Mouse (Mus musculus) heart, embryonic 16.5 days (tissue): ENCODE measurements at regions not wholly inside any gene's neighbourhood (a gene's known extent, or its start where the extent isn't known, plus 50 kb on each side); places are given as distances from the start of the nearest gene placed in this dataset.

Experiments
- ATAC-seq: fragments of 200-750 bp; cut with Nextera tagmentation; replicated peaks from 2 replicates; pipeline ENCODE4 v1.8.0; 2017; ENCODE audit warnings: moderate number of reproducible peaks; ENCODE audit not compliant: insufficient read depth, low FRiP score; ENCODE audit errors: extremely low read depth
- H3K27ac ChIP-seq: fragments of 300-500 bp; sonication (generic); 2 replicates; pipeline ENCODE4 v1.5.1; 2014; ENCODE audit warnings: mild to moderate bottlenecking, low read length, control low read depth, moderate library complexity
- H3K27me3 ChIP-seq: fragments of 300-500 bp; sonication (generic); 2 replicates; pipeline ENCODE4 v1.6.1; 2014; ENCODE audit warnings: low read length, mixed read lengths; ENCODE audit not compliant: control insufficient read depth, insufficient read depth
- H3K36me3 ChIP-seq: fragments of 300-500 bp; sonication (generic); 2 replicates; pipeline ENCODE4 v1.6.1; 2014; ENCODE audit not compliant: control insufficient read depth, insufficient read depth
- H3K4me1 ChIP-seq: fragments of 300-500 bp; sonication (generic); 2 replicates; pipeline ENCODE4 v1.6.1; 2014; ENCODE audit warnings: low read length, mixed read lengths; ENCODE audit not compliant: control insufficient read depth, insufficient read depth
- H3K4me2 ChIP-seq: fragments of 300-500 bp; sonication (generic); 2 replicates; pipeline ENCODE4 v1.6.1; 2014; ENCODE audit warnings: low read depth, mild to moderate bottlenecking, control low read depth, low read length
- H3K4me3 ChIP-seq: fragments of 300-500 bp; sonication (generic); 2 replicates; pipeline ENCODE4 v1.5.1; 2014; ENCODE audit warnings: mild to moderate bottlenecking, control low read depth, low read length
- H3K9ac ChIP-seq: fragments of 300-500 bp; sonication (generic); 2 replicates; pipeline ENCODE4 v1.6.1; 2014; ENCODE audit warnings: low read length, control low read depth
- H3K9me3 ChIP-seq: fragments of 300-500 bp; sonication (generic); replicated peaks from 2 replicates; pipeline ENCODE4 v1.6.1; 2016; ENCODE audit warnings: low read length; ENCODE audit not compliant: control insufficient read depth
- WGBS: fragments of 180-500 bp; shearing (Covaris S2); extraction: QIAGEN DNeasy Blood & Tissue Kit; methylation state at CpG from one replicate; pipeline ENCODE4 v1.1.7; 2014; 5-methylcytosine and 5-hydroxymethylcytosine counted together

DNA sequence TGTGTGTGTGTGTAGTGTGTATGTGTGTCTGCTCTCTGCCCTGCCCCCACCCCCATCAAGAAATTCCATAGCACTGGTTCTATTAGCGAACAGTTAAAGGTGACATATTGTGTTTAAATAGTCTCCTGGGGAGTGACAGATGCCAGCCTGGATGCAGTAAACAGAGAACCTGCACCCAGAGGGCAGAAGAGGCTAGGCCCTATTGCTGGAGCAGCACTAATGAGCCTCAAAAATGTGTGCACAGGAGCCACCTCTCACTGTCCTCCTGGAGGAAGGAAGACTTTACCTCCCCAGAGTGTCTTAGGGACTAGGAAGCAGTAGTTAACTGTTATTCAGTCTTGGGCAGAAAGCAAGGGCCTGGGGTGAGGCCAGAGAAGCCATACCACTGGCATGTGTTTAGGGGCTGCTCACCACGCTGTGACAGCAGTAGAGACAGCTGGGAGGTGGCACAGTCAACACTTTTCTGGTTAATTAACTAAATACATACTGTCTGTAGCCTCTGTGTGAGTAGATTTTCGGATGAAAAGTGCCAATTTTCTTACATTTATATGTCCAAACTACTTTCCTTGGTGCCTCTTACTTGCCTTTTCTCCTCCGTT lies 155.5 kb upstream of the Vstm2b start:
- H3K9ac ChIP-seq, result no peak overlapping the region
- H3K27me3 ChIP-seq, result no peaks in the 10 kb centered on the region
- H3K4me3 ChIP-seq, result no peak overlapping the region
- ATAC-seq, result no peak
- H3K4me1 ChIP-seq, result no peaks in the 10 kb centered on the region
- no peaks in the 10 kb centered on the region for H3K36me3 ChIP-seq
- WGBS, result 45% methylated on average over 4 of the region's 4 CpGs
- H3K27ac ChIP-seq, result no peak overlapping the region
- no peak overlapping the region for H3K4me2 ChIP-seq
- no peaks in the 10 kb centered on the region for H3K9me3 ChIP-seq

DNA sequence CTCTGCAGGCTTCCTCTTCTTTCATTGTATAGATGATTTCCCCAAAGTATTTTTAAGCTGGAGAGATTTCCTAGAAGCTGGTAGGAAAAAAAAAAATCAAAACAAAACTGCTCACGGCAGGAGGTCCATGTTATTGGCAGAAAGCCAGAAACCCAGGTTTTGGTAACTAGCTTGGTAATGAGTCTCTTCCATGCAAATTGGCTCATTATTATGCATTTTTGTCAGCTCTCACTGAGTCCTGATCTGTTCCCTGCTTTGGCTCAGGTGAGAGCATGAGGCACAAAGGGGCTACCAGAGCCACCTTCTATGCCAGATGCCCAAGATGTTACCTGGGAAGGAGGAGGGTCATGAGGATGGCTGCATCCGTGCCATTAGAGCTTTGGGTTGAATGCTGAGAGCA lies 146.3 kb upstream of the Vstm2b start:
- no peak overlapping the region for H3K9ac ChIP-seq
- ATAC-seq, result no peak
- no peaks in the 10 kb centered on the region for H3K27me3 ChIP-seq
- H3K4me3 ChIP-seq, result no peak overlapping the region
- no peaks in the 10 kb centered on the region for H3K36me3 ChIP-seq
- WGBS, result 33% methylated on average over 2 of the region's 2 CpGs
- no peak overlapping the region for H3K27ac ChIP-seq
- H3K4me2 ChIP-seq, result no peak overlapping the region
- H3K4me1 ChIP-seq, result no peaks in the 10 kb centered on the region
- H3K9me3 ChIP-seq, result no peaks in the 10 kb centered on the region

GRCm38 (mm10) chr7:40752195-40752594 lies 145.9 kb upstream of the Vstm2b start:
- ATAC-seq, result no peak
- no peaks in the 10 kb centered on the region for H3K27me3 ChIP-seq
- H3K4me1 ChIP-seq, result no peaks in the 10 kb centered on the region
- no peak overlapping the region for H3K27ac ChIP-seq
- no peak overlapping the region for H3K4me2 ChIP-seq
- H3K36me3 ChIP-seq, result no peaks in the 10 kb centered on the region
- 46% methylated on average over 3 of the region's 3 CpGs for WGBS
- H3K4me3 ChIP-seq, result no peak overlapping the region
- no peaks in the 10 kb centered on the region for H3K9me3 ChIP-seq
- H3K9ac ChIP-seq, result no peak overlapping the region

- Histone ChIP-seq H3K4me1 (no peaks in the 10 kb centered on the region), H3K27me3 (no peaks in the 10 kb centered on the region), H3K36me3 (no peaks in the 10 kb centered on the region), H3K27ac (no peak overlapping the region), H3K9ac (no peak overlapping the region), H3K4me3 (no peak overlapping the region), H3K4me2 (no peak overlapping the region), H3K9me3 (no peaks in the 10 kb centered on the region)
- ATAC-seq, result no peak
- WGBS, result 40% methylated on average over 1 of the region's 1 CpGs
Measured at GRCm38 (mm10) chr7:40753490-40753889, 144.6 kb upstream of the Vstm2b start.

GRCm38 (mm10) chr7:40762520-40762919 lies 135.6 kb upstream of the Vstm2b start:
- no peak overlapping the region for H3K27ac ChIP-seq
- ATAC-seq, result no peak
- no peaks in the 10 kb centered on the region for H3K36me3 ChIP-seq
- H3K4me2 ChIP-seq, result no peak overlapping the region
- no peaks in the 10 kb centered on the region for H3K27me3 ChIP-seq
- no peak overlapping the region for H3K4me3 ChIP-seq
- no peaks in the 10 kb centered on the region for H3K9me3 ChIP-seq
- WGBS, result 3% methylated on average over 5 of the region's 5 CpGs
- no peak overlapping the region for H3K9ac ChIP-seq
- no peaks in the 10 kb centered on the region for H3K4me1 ChIP-seq

DNA sequence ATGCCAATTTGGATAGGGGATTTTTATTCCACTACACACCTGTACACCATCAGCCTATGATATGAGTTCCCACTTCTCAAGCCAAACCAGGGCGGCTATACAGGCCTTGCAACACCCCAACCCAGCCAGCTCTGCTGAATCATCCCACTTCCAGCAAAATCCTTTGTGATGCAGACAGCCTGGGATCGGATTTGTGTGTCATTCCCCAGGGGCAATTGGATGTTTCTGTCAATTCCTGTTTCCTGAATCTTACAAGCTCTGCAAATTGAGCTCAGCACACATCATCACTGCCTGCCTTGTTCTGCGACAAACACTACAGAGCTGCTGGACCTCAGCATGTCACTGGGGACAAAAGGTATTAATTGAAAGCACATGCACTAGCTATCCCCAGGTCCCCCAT lies 132.0 kb upstream of the Vstm2b start:
- Histone ChIP-seq H3K27ac (no peak overlapping the region), H3K9ac (no peak overlapping the region), H3K27me3 (no peaks in the 10 kb centered on the region), H3K36me3 (no peaks in the 10 kb centered on the region), H3K9me3 (no peaks in the 10 kb centered on the region), H3K4me2 (no peak overlapping the region), H3K4me1 (no peaks in the 10 kb centered on the region), H3K4me3 (no peak overlapping the region)
- no peak for ATAC-seq
- 49% methylated on average over 3 of the region's 3 CpGs for WGBS

DNA sequence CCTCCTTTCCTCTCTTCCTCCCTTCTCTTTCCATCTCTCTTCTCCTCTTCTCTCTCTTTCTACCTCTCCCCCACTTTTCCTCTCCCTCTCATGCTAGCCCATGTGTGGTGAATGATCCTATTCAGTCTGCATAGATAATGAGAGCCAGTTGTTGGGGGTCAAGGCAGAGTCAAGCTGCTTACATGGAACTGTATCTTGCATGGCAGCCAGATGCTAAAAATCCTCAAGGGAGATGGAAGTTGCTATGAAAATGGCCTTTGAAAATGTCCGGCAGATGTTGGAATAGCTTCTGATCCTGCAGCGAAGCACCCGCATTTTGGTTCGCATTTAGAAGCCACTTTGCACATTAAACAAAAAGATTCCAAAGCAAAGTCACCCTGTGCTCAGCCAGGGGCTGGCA lies 121.9 kb upstream of the Vstm2b start:
- Histone ChIP-seq H3K27ac (no peak overlapping the region), H3K4me1 (no peaks in the 10 kb centered on the region), H3K4me2 (no peak overlapping the region), H3K9me3 (no peaks in the 10 kb centered on the region; the same call in 1 of the 2 replicates), H3K36me3 (no peaks in the 10 kb centered on the region), H3K9ac (no peak overlapping the region), H3K4me3 (no peak overlapping the region), H3K27me3 (no peaks in the 10 kb centered on the region)
- no peak for ATAC-seq
- WGBS, result 18% methylated on average over 4 of the region's 4 CpGs

DNA sequence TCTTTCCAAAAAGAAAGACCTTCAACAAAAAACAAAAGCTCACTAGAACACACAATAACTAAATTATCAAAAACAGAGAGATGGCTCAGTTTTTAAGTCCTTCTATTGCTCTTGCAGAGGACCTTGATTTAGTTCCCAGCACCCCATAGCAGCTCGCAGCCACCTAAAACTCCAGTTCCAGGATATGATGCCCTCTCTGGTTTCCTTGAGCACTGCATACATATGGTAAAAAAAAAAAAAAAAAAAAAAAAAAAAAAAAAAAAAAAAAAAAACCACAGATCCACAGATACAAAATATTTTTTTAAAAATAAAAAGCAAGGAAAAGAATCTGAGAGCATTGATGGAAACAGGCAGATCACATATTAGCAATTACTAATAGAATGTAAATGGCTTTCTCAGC lies 113.2 kb upstream of the Vstm2b start:
- Histone ChIP-seq H3K4me3 (no peak overlapping the region), H3K27me3 (no peaks in the 10 kb centered on the region), H3K4me2 (no peak overlapping the region), H3K9me3 (no peaks in the 10 kb centered on the region), H3K27ac (no peak overlapping the region), H3K4me1 (no peaks in the 10 kb centered on the region), H3K9ac (no peak overlapping the region), H3K36me3 (no peaks in the 10 kb centered on the region)
- no peak for ATAC-seq
- WGBS, result 68% methylated on average over 1 of the region's 1 CpGs

DNA sequence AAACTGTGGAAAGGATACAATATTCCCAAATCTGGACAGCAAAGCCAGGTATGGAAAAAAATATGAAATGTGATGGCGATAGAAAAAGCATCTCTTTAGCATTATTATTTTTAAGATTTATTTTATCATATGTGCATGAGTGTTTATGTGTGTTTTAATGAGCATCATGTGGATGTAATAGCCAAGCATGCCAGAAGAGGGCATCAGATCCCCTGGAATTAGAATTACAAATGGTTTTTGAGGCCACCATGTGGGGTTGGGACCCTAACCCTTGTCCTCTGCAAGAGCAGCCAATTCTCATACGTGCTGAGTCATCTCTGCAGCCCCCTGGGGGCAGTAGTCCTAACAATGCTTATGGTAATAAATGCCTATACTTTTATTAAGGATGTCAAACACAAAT lies 111.4 kb upstream of the Vstm2b start:
- Histone ChIP-seq H3K36me3 (no peaks in the 10 kb centered on the region), H3K4me1 (no peaks in the 10 kb centered on the region), H3K4me2 (no peak overlapping the region), H3K27ac (no peak overlapping the region), H3K9me3 (no peaks in the 10 kb centered on the region), H3K4me3 (no peak overlapping the region), H3K27me3 (no peaks in the 10 kb centered on the region), H3K9ac (no peak overlapping the region)
- ATAC-seq, result no peak
- 68% methylated on average over 2 of the region's 2 CpGs for WGBS

DNA sequence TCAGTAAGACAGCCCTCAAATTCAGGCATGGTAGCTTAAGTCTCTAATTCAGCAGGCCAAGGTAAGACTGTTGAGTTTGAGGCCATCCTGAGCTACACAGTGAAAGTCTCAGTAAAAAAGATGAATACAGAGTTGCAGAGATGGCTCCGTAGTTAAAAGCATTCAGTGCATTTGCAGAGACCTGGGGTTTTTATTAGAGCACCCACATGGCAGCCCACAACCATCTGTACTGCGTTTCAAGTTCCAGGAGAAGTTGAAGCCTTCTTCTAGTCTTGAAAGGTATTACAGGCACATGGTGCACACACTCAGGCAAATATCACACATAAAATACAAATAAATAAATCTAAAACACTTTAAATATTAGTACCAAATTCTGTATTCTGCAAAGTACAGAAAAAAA lies 109.6 kb upstream of the Vstm2b start:
- no peak for ATAC-seq
- 77% methylated on average over 2 of the region's 2 CpGs for WGBS
- Histone ChIP-seq H3K4me1 (no peaks in the 10 kb centered on the region), H3K4me3 (no peak overlapping the region), H3K36me3 (no peaks in the 10 kb centered on the region), H3K9ac (no peak overlapping the region), H3K4me2 (no peak overlapping the region), H3K27me3 (no peaks in the 10 kb centered on the region), H3K27ac (no peak overlapping the region), H3K9me3 (no peaks in the 10 kb centered on the region)
